Mouse (Mus musculus): ENCODE results near the gene Olfr358. TPM values are rescaled to one million over a fixed set of nuclear protein-coding genes. Genes with fewer than 3 reads are reported as not detected.

Olfr358 gene
- polyA plus RNA-seq (2014; fragmentation: Nextera tagmentation; extraction: Ambion mirVana), result not detected in 2 replicates

GRCm38 (mm10) chr2:37009235-37009634, at the start of gene Olfr358:
TSS of gene Olfr358 (minus strand) at chr2:37009335.
- Histone ChIP-seq H3K9ac (ENCODE audit: low read length) (no peak within 1 kb of the TSS), H3K9me3 (ENCODE audit: control insufficient read depth, low read length) (peaks cover 9% of the 10 kb centered on the region; the same call in 1 of the 2 replicates), H3K4me3 (ENCODE audit: low read depth, low read length) (no peak within 1 kb of the TSS), H3K27ac (ENCODE audit: low read depth, low read length) (no peak within 1 kb of the TSS), H3K36me3 (ENCODE audit: control insufficient read depth, insufficient read depth, low read length) (no peaks in the 10 kb centered on the region), H3K4me2 (ENCODE audit: low read depth) (no peak within 1 kb of the TSS), H3K27me3 (ENCODE audit: control insufficient read depth, insufficient read depth, low read length) (no peaks in the 10 kb centered on the region), H3K4me1 (ENCODE audit: control insufficient read depth, insufficient read depth, low read length) (no peaks in the 10 kb centered on the region)
- no peak for DNase-seq (ENCODE audit: low spot score)
- no peak for ATAC-seq (ENCODE audit: insufficient read depth, low FRiP score, low TSS enrichment)

GRCm38 (mm10) chr2:36997030-36997429, 12.1 kb downstream of the Olfr358 start:
- no peak for ATAC-seq (ENCODE audit: insufficient read depth, low FRiP score, low TSS enrichment)
- Histone ChIP-seq H3K4me3 (ENCODE audit: low read depth, low read length) (no peak overlapping the region), H3K4me1 (ENCODE audit: control insufficient read depth, insufficient read depth, low read length) (no peaks in the 10 kb centered on the region), H3K36me3 (ENCODE audit: control insufficient read depth, insufficient read depth, low read length) (no peaks in the 10 kb centered on the region), H3K9me3 (ENCODE audit: control insufficient read depth, low read length) (no peaks in the 10 kb centered on the region; the same call in 1 of the 2 replicates), H3K27me3 (ENCODE audit: control insufficient read depth, insufficient read depth, low read length) (no peaks in the 10 kb centered on the region), H3K9ac (ENCODE audit: low read length) (no peak overlapping the region), H3K4me2 (ENCODE audit: low read depth) (no peak overlapping the region), H3K27ac (ENCODE audit: low read depth, low read length) (no peak overlapping the region)
- 79% methylated on average over 1 of the region's 1 CpGs for WGBS
- no peak for DNase-seq (ENCODE audit: low spot score)

- H3K4me2 ChIP-seq (ENCODE audit: low read depth), result no peak within 1 kb of the TSS
- no peak for ATAC-seq (ENCODE audit: insufficient read depth, low FRiP score, low TSS enrichment)
- H3K9ac ChIP-seq (ENCODE audit: low read length), result no peak within 1 kb of the TSS
- WGBS, result 67% methylated on average over 1 of the region's 1 CpGs
- no peak within 1 kb of the TSS for H3K4me3 ChIP-seq (ENCODE audit: low read depth, low read length)
- DNase-seq (ENCODE audit: low spot score), result no peak
- H3K36me3 ChIP-seq (ENCODE audit: control insufficient read depth, insufficient read depth, low read length), result no peaks in the 10 kb centered on the region
- no peaks in the 10 kb centered on the region for H3K27me3 ChIP-seq (ENCODE audit: control insufficient read depth, insufficient read depth, low read length)
- no peak within 1 kb of the TSS for H3K27ac ChIP-seq (ENCODE audit: low read depth, low read length)
- no peaks in the 10 kb centered on the region for H3K4me1 ChIP-seq (ENCODE audit: control insufficient read depth, insufficient read depth, low read length)
- no peaks in the 10 kb centered on the region; the same call in 1 of the 2 replicates for H3K9me3 ChIP-seq (ENCODE audit: control insufficient read depth, low read length)
Observed at GRCm38 (mm10) chr2:36993527-36993926, 15.6 kb downstream of the Olfr358 start, which contains the start of gene Olfr357. TSS of gene Olfr357 (plus strand) at chr2:36993827.

Other genes with a start within 250 kb of the Olfr358 start
- gene Olfr348, start 225.1 kb downstream of the Olfr358 start, polyA plus RNA-seq (2014; fragmentation: Nextera tagmentation; extraction: Ambion mirVana), result not detected in 2 replicates
- gene Olfr50, start 218.8 kb downstream of the Olfr358 start, polyA plus RNA-seq (2014; fragmentation: Nextera tagmentation; extraction: Ambion mirVana), result not detected in 2 replicates
- gene Olfr3, start 192.3 kb downstream of the Olfr358 start, polyA plus RNA-seq (2014; fragmentation: Nextera tagmentation; extraction: Ambion mirVana), result not detected in 2 replicates
- gene Olfr350, start 163.0 kb downstream of the Olfr358 start, polyA plus RNA-seq (2014; fragmentation: Nextera tagmentation; extraction: Ambion mirVana), result not detected in 2 replicates
- not detected in 2 replicates for gene Olfr351, start 146.7 kb downstream of the Olfr358 start, polyA plus RNA-seq (2014; fragmentation: Nextera tagmentation; extraction: Ambion mirVana)
- gene Olfr352, start 140.9 kb downstream of the Olfr358 start, polyA plus RNA-seq (2014; fragmentation: Nextera tagmentation; extraction: Ambion mirVana), result not detected in 2 replicates
- gene Olfr353, start 116.4 kb downstream of the Olfr358 start, polyA plus RNA-seq (2014; fragmentation: Nextera tagmentation; extraction: Ambion mirVana), result not detected in 2 replicates
- gene Olfr354, start 103.7 kb downstream of the Olfr358 start, polyA plus RNA-seq (2014; fragmentation: Nextera tagmentation; extraction: Ambion mirVana), result not detected in 2 replicates
- not detected in 2 replicates for gene Olfr355, start 80.4 kb downstream of the Olfr358 start, polyA plus RNA-seq (2014; fragmentation: Nextera tagmentation; extraction: Ambion mirVana)
- gene Olfr356, start 72.2 kb downstream of the Olfr358 start, polyA plus RNA-seq (2014; fragmentation: Nextera tagmentation; extraction: Ambion mirVana), result not detected in 2 replicates
- not detected in 2 replicates for gene Olfr357, start 15.5 kb downstream of the Olfr358 start, polyA plus RNA-seq (2014; fragmentation: Nextera tagmentation; extraction: Ambion mirVana)
- not detected in 2 replicates for gene Olfr360, start 56.4 kb upstream of the Olfr358 start, polyA plus RNA-seq (2014; fragmentation: Nextera tagmentation; extraction: Ambion mirVana)
- gene Olfr361, start 80.0 kb upstream of the Olfr358 start, polyA plus RNA-seq (2014; fragmentation: Nextera tagmentation; extraction: Ambion mirVana), result not detected in 2 replicates
- not detected in 2 replicates for gene Olfr362, start 108.6 kb upstream of the Olfr358 start, polyA plus RNA-seq (2014; fragmentation: Nextera tagmentation; extraction: Ambion mirVana)
- not detected in 2 replicates for gene Olfr364-ps1, start 130.0 kb upstream of the Olfr358 start, polyA plus RNA-seq (2014; fragmentation: Nextera tagmentation; extraction: Ambion mirVana)
- not detected in 2 replicates for gene Olfr365, start 178.9 kb upstream of the Olfr358 start, polyA plus RNA-seq (2014; fragmentation: Nextera tagmentation; extraction: Ambion mirVana)
- gene Olfr366, start 202.2 kb upstream of the Olfr358 start, polyA plus RNA-seq (2014; fragmentation: Nextera tagmentation; extraction: Ambion mirVana), result not detected in 2 replicates